Mouse (Mus musculus): Measurements from ENCODE around the gene Gm128. TPM values are rescaled to one million over a fixed set of nuclear protein-coding genes. Genes with fewer than 3 reads are reported as not detected.

Gene Gm128
- polyA plus RNA-seq (2017; shearing (Covaris generic)) = 1.3 TPM

DNA sequence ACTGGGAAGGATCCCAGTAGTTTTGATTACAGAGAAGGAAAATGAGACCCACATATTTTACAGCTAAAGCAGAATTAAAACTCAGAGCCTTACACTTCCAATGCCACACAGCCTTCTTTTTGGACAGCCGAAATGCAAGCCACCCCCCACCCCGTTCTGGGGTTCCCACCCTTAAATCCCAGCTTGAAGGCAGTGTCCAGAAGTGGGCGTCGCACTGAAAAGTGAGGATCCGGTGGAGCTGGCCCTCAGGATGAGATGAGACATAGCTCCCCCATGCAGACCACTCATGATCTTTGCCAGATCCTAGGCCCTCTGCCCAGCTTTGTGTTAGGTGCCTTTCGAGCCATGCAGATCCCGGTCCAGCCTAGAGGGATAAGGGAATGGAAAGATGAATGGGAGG is at the start of gene Gm128:
Gene Gm128, minus strand, starts transcription at position 101 of the 400 bp plus-strand sequence.

GRCm38 (mm10) chr3:95281216-95282126 is 40.1 kb upstream of the Gm128 start, which contains the start of the genes Mindy1 and Prune1:
Mindy1 (plus strand) TSS chr3:95281345.
Prune1 (minus strand) TSS chr3:95282076.

DNA sequence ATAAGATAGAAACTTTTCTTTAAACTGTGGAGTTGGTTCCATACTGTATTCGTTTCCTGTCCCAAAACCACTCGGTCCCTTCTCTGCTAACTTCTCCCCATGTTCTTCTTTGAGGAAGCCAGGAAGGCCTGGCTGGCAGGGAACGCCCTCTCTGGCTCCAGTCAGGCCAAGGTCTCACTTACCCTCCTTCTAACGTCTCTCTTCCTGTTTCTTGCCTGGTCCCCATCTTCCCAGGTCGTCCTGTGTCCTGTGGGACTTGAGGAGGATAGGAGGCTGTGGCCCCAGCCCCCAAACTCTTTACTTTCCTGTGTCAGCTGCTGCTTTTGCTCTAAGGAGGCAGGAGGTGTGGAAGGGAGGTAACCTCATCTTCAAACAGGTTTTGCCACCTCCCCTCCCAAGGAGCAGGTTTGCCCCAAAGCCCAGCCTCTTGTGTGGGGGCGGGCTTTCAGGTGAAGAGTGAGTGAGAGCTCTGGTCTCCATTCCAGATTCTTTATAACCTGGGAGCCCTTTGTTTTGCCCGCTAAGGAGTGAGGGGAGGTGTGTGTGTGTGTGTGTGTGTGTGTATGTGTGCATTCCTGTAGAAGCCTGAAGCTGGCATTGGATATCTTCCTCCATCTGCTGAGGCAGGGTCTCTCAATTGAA is 9.5 kb upstream of the Gm128 start, which contains the start of gene Bnipl:
Gene Bnipl, minus strand, starts transcription at position 411 of the 642 bp plus-strand sequence.

DNA sequence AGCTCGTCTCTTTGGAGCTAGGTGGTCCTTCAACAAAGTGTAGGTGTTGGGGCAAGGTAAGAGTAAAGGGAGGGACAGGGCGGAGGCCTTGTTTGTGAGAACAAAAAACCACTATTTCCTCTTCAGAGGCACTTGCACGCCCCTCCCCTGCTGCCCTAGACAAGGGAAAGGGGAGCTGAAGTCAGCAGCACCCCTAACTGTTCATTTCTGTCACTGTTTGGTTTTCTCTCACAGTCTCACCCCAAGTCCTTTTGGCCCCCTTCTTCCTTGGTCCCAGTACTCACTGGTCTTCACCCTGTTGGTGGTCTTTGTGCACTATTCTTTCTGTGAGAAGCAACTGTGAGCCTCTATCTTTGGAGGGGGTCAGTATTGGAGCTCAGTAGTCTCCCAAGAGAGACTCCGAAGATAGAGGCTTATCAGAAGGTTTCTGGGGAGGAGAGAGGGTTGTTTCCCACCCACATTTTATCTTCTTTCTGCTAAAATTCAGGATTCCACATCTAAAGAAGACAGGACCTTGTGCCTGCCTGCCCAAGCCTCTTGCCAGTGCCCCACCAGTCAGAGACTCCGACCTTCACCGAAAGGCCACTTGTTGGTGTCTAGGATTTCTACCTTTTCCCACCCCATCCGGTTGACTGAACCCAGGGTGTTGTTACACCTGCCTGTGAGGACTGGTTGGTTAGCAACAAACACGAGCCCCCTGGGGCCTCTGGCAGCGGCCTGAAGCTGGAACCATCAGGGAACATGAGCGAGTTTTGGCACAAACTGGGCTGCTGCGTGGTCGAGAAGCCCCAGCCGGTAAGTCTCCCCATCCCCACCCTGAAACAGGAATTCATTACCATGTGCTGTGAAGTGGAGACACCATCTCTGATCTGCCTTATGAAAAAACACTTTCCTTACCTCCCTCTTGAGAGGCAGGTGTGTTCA is 9.8 kb downstream of the Gm128 start, which contains the start of gene Mllt11:
Gene Mllt11, minus strand, starts transcription at position 874 of the 924 bp plus-strand sequence.

GRCm38 (mm10) chr3:95228148-95228893 is 13.1 kb downstream of the Gm128 start, which contains the start of gene Cdc42se1:
Cdc42se1 (plus strand) TSS chr3:95228732.

DNA sequence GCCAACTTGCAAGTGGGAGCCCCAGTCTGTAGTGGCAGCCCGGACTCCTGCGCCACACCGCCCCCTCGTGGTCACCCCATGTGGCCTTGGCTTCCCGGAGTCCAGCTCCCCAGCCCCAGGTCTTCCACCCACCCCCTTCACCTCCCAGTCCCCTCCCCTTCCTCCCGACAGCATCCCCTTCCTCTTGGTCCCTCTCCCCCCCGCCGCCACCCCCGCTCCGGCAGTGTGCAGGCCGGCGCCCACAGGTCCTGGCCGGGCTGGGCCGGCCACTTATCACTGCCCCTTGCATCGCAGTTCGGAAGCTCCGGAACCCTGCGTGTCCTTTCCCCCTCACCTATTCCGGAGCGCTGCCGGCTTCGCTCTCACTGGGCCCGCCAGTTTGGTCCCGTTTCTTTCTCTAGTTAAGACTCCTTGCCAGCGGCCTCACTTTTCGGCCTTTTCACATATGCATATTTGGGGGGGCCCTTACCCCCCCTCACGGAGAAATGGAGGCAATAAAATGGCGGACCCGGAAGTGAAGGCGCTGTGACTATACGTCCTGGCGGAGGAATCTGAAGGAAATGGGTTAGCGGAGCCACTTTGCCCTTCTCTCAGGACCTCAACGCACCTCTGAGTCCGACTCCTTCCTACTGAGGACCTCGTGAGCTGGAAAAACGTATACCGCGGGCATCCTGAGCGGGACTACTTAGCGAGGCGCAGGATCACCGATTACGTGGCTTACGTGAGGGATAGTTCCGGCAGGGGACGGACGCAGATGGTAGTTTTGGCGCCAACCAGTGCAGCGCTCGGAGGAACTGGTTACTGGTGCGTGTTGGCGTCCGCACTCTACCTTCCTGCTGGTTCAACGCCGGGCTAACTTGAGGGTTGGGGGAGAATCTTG is 23.9 kb downstream of the Gm128 start, which contains the start of gene Gabpb2:
Gene Gabpb2, minus strand, starts transcription at position 662 of the 880 bp plus-strand sequence.

Other genes with a start within 250 kb of the Gm128 start
- 62.6 TPM for gene Zfp687, start 226.2 kb downstream of the Gm128 start, polyA plus RNA-seq (2017; shearing (Covaris generic))
- 295 TPM for gene Psmd4, start 199.0 kb downstream of the Gm128 start, polyA plus RNA-seq (2017; shearing (Covaris generic))
- gene Pip5k1a, start 134.7 kb downstream of the Gm128 start, polyA plus RNA-seq (2017; shearing (Covaris generic)) = 26.5 TPM
- gene Vps72, start 130.6 kb downstream of the Gm128 start, polyA plus RNA-seq (2017; shearing (Covaris generic)) = 112 TPM
- gene Tmod4, start 117.1 kb downstream of the Gm128 start, polyA plus RNA-seq (2017; shearing (Covaris generic)) = 1.5 TPM
- 106 TPM for gene Scnm1, start 107.6 kb downstream of the Gm128 start, polyA plus RNA-seq (2017; shearing (Covaris generic))
- 31.8 TPM for gene Lysmd1, start 107.5 kb downstream of the Gm128 start, polyA plus RNA-seq (2017; shearing (Covaris generic))
- 230 TPM for gene Tnfaip8l2, start 99.2 kb downstream of the Gm128 start, polyA plus RNA-seq (2017; shearing (Covaris generic))
- 2.2 TPM for gene Sema6c, start 81.1 kb downstream of the Gm128 start, polyA plus RNA-seq (2017; shearing (Covaris generic))
- gene Gabpb2, start 23.7 kb downstream of the Gm128 start, polyA plus RNA-seq (2017; shearing (Covaris generic)) = 29.6 TPM
- 405 TPM for gene Cdc42se1, start 12.9 kb downstream of the Gm128 start, polyA plus RNA-seq (2017; shearing (Covaris generic))
- gene Mllt11, start 9.4 kb downstream of the Gm128 start, polyA plus RNA-seq (2017; shearing (Covaris generic)) = 7.6 TPM
- 0.19 TPM for gene Bnipl, start 9.6 kb upstream of the Gm128 start, polyA plus RNA-seq (2017; shearing (Covaris generic))
- gene Mindy1, start 39.7 kb upstream of the Gm128 start, polyA plus RNA-seq (2017; shearing (Covaris generic)) = 29.0 TPM
- gene Prune1, start 40.5 kb upstream of the Gm128 start, polyA plus RNA-seq (2017; shearing (Covaris generic)) = 7.9 TPM
- 0.41 TPM for gene Anxa9, start 65.6 kb upstream of the Gm128 start, polyA plus RNA-seq (2017; shearing (Covaris generic))
- 228 TPM for gene Cers2, start 73.2 kb upstream of the Gm128 start, polyA plus RNA-seq (2017; shearing (Covaris generic))
- gene Setdb1, start 115.6 kb upstream of the Gm128 start, polyA plus RNA-seq (2017; shearing (Covaris generic)) = 38.1 TPM
- gene 4930558C23Rik, start 161.2 kb upstream of the Gm128 start, polyA plus RNA-seq (2017; shearing (Covaris generic)) = not detected
- 52.0 TPM for gene Arnt, start 192.8 kb upstream of the Gm128 start, polyA plus RNA-seq (2017; shearing (Covaris generic))

Measured in CD4-positive, CD25-positive, alpha-beta regulatory T cell (primary cell).